Mouse (Mus musculus) heart, adult 9 months (tissue): ENCODE results near the gene Oprm1.

ENCODE experiments used
- DNase-seq, 2 experiments: peaks; one replicate each; pipeline ENCODE4 v3.0.0; 2022; ENCODE audit warnings: low spot score in 2 of 2

Oprm1 gene

DNA sequence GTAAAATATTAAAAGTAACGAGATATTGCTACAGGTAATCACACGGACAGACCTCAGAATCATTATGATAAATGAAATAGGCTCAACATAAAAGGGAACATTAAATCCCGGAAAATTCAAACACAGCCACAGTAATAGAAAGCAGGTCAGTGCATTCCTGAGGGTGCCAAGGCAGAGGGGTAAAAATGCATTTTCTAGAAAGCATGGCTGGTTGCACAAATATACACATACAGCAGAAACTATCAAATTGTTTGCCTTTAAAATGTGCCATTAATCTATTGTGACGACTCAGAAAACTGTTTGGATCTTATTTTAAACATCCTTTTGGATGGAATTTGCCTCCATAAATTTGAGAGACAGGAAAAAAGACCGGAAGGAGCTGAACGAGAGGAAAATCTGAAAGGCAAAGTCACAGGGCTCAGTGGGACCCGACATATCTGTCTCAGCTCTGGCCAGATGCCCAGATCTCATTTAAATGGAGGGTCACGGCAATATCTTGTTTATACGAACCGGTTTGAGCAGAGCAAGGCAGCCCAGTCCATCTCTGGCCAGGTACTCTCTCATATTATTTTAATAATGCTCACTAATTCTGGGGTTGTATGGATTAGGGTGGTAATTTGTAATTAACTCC lies 289.1 kb downstream of the Oprm1 start:
- DNase-seq = no peak

DNA sequence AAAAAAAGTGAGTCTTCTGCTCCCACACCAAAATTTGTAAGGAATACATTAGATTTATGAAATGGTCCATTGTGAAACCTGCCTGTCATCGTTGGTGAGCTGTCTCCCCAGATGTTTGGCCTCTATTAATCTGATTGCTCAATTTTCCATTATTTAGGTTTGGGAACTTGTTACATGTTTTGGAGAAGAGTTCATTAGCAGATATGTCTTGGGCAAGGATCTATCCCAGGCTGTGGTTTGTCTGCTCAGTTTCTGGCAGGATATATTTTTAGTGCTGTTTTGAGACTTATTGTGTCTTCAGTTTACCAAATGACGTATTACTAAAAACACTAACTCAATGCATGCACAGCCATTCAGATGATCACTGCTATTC lies 289.6 kb downstream of the Oprm1 start:
- DNase-seq = no peak

- no peak for DNase-seq
Measured at GRCm38 (mm10) chr10:7049901-7050300, 291.6 kb downstream of the Oprm1 start.

DNA sequence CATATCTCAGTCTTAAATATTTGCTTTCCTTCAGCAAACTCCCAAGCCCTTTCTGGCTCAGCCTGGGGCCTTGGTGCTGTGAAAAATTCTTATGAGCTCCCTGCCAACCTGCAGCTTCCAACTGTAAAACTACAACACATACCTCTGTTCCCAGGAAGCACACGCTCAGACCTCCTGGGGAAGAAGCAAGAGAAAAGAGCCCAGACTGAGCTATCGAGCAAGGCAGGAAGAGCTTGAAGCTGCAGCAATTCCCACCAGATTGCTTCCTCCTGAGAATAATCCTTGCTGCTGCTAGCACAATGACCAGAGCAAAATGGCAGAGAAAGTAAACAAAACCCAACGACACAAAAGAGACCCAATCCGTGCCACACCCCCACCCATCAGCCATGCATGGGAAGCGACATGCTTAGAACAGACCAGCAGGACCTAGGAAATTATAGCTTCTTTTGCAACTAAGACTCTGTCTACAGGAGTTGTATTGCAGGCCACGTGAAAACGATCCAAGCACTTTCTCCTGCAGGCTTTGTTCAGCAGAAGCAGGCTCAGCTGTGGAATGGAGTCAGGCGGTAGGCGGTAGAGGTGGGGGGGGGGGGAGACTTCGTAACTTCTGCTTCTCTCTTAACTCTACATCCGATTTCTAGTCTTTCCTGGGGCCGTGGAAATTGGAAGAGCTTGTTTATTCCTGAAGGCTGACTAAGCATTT lies 294.2 kb downstream of the Oprm1 start, which contains the start of gene Ipcef1:
Gene Ipcef1 (minus strand): TSS at position 164 of the 703 bp plus-strand sequence.
- no peak for DNase-seq

- DNase-seq = no peak
Measured at GRCm38 (mm10) chr10:7054560-7055205, 296.4 kb downstream of the Oprm1 start.

- no peak for DNase-seq
Measured at GRCm38 (mm10) chr10:7057546-7057945, 299.2 kb downstream of the Oprm1 start.

GRCm38 (mm10) chr10:7060326-7060725 lies 302.0 kb downstream of the Oprm1 start:
- no peak for DNase-seq

DNA sequence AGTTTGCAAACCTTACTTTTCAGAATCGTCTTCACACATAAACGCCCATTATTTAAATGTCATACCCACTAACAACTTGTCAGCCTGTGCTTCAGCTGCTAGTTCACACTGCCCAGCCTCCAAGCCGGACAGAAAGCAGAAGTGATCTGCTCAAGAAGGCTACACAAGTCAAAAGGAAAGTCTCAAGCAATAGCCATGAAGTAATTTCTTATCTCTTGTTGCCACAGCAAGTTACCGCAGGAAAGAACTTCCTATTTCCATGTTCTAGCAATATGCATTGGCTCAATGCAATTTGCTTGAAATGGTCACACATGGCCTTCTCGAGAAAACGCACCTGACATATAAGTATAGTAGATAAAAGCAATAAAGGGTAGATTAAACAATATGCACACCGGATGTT lies 304.7 kb downstream of the Oprm1 start:
- peak in 1 of 2 experiments; percentile 24 for DNase-seq

- DNase-seq = no peak
Measured at GRCm38 (mm10) chr10:7063752-7064457, 305.6 kb downstream of the Oprm1 start.

DNA sequence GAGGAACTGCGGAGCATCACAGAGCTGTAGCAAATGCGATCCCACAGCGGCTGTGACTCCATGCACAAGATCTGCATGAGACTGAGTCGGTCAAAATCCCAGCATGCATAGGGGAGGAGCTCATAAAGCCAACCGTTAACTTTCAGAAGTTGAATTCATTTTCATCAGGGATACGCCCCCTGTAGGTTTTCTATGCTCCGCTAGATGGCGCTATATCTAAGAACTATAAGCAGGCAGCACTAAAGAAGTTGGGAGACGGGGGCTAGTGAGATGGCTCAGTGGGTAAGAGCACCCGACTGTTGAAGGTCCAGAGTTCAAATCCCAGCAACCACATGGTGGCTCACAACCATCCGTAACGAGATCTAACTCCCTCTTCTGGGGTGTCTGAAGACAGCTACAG lies 310.3 kb downstream of the Oprm1 start:
- DNase-seq = no peak

DNA sequence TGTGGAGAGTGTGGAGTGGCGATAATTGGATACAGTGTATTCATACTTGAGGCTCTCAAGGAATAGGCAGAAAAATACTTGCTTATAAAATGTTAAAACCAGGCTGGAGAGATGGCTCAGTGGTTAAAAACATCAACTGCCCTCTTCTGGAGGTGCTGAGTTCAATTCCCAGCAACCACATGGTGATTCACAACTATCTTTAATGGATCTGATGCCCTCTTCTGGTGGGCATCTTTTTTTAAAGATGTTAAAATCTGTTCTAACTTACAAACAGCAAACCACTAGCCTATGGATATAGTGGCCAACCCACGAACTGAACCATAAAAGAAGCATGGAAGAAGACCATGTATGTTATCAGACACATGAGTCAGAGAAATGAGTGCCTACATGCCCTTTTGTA lies 310.8 kb downstream of the Oprm1 start:
- DNase-seq = no peak

GRCm38 (mm10) chr10:7070100-7070835 lies 312.0 kb downstream of the Oprm1 start:
- DNase-seq = no peak

- DNase-seq = no peak
Measured at GRCm38 (mm10) chr10:7070924-7071323, 312.6 kb downstream of the Oprm1 start.

DNA sequence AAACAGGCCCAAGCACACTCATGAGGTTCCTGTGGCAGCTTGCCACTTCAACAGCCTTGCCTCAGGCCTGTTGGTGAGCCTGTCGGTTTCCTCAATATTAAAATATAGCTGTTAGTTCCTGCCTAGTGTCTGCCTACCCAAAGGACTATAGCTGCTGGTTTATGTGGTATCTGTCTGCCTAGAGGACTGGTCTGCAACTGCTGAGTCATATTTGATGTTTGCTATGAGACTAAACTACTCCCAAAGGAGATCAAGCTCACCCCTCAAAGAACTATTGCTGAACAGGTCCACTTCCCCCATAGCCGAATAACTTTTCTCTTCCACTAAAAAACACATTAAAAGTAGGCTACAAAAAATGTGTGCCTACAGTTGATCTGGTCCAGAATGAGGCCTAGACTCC lies 315.9 kb downstream of the Oprm1 start:
- DNase-seq = no peak

GRCm38 (mm10) chr10:7075661-7076060 lies 317.4 kb downstream of the Oprm1 start:
- DNase-seq = no peak

DNA sequence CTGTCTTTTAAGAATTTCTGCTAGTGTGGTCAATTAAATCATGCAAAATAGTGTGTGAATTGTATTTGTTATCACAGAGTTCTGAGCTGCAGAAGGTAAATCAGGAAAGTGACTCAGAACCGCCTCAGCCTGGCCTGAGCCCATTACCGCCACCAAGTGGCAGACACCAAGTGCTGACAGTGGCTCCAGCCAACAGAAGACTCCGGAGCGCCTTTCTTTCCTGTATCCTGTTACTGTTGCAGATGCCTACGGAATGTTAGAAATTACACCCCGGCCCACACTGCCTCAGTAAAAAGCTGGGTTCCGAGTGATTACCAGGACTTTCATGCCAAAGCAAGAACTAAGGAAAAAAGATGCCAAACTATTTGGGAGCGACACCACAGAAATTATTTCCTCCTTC lies 317.9 kb downstream of the Oprm1 start:
- peak; percentile 61 to 77 for DNase-seq

DNA sequence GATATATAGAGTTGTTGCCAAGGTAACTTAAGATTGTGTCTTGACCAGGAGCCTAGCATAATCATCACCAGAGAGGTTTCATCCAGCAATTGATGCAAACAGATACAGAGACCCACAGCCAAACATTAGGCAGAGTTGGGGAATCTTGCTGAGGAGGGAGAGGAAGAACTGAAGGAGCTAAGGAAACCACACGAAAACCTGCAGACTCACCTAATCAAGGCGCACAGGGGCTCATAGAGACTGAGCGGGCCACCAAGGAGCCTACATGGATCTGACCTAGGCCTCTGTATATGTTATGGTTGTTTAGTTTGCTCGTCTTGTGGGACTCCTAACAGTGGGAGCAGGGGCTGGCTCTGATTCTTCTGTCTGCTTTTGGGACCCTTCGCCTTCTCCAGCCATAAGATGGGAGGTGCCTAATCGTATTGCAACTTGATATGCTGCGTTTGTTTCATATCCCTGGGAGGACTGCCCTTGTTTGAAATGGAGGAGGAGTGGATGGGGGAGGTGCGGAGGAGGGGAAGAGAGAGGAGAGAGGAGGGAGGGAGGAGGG lies 318.4 kb downstream of the Oprm1 start:
- DNase-seq = no peak

DNA sequence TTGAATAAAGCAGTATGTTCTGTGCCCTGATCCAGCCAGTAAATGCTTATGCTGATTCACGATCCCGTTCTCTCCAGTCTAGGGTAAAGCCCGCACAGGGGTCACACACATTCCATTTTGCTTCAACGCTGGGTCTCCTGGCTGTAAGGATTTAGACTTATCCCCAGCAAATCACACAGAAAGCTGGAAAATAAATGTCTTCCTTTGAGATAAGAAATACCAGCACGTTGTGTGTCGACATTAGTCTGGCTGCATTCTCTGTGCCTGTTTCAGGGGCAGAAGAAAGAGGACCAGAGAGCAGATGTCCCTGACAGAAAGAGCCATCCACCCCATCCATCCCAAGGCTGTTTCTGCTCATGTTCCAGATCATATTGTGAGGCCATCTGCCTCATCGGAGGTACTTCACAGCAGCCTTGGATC lies 319.1 kb downstream of the Oprm1 start:
- no peak for DNase-seq

GRCm38 (mm10) chr10:7077971-7078370 lies 319.7 kb downstream of the Oprm1 start:
- no peak for DNase-seq
